Mouse (Mus musculus) layer of hippocampus, adult 9-10 months (tissue): ENCODE results near the gene Ascc1.
A peak's percentile ranks its signal among the peaks of the same experiment; 100 is the strongest.
"Not testable (repeated sequence)": the region's sequence is repeated elsewhere in the genome, so short reads cannot be mapped to it uniquely, and the experiment has no call there.

Experiments used
- DNase-seq: peaks from one replicate; pipeline ENCODE4 v3.0.0; 2022; ENCODE audit warnings: low spot score

The Ascc1 gene

GRCm38 (mm10) chr10:59977715-59978343, 24.8 kb upstream of the Ascc1 start:
- DNase-seq: no peak

- DNase-seq: no peak
Measured at GRCm38 (mm10) chr10:59978401-59978800, 24.2 kb upstream of the Ascc1 start.

GRCm38 (mm10) chr10:59978873-59979743, 23.5 kb upstream of the Ascc1 start:
- DNase-seq: no peak

GRCm38 (mm10) chr10:59980815-59981244, 21.8 kb upstream of the Ascc1 start:
- DNase-seq: no peak

GRCm38 (mm10) chr10:59981336-59981735, 21.3 kb upstream of the Ascc1 start:
- DNase-seq: no peak

GRCm38 (mm10) chr10:59981792-59982191, 20.8 kb upstream of the Ascc1 start:
- no peak for DNase-seq

GRCm38 (mm10) chr10:59982379-59982873, 20.2 kb upstream of the Ascc1 start:
- no peak for DNase-seq

- DNase-seq: no peak
Measured at GRCm38 (mm10) chr10:59988036-59988435, 14.6 kb upstream of the Ascc1 start.

- DNase-seq: no peak
Measured at GRCm38 (mm10) chr10:59990393-59990792, 12.2 kb upstream of the Ascc1 start.

GRCm38 (mm10) chr10:59991262-59991880, 11.2 kb upstream of the Ascc1 start:
- no peak for DNase-seq

GRCm38 (mm10) chr10:59992024-59992423, 10.6 kb upstream of the Ascc1 start:
- DNase-seq: no peak

GRCm38 (mm10) chr10:59993813-59994212, 8.8 kb upstream of the Ascc1 start:
- DNase-seq: not testable (repeated sequence)

GRCm38 (mm10) chr10:59995889-59996288, 6.7 kb upstream of the Ascc1 start:
- no peak for DNase-seq

GRCm38 (mm10) chr10:59997591-59997990, 5.0 kb upstream of the Ascc1 start:
- peak; percentile 86 for DNase-seq

GRCm38 (mm10) chr10:59999057-59999456, 3.5 kb upstream of the Ascc1 start:
- no peak for DNase-seq

- not testable (repeated sequence) for DNase-seq
Measured at GRCm38 (mm10) chr10:60001663-60002062, 942 bp upstream of the Ascc1 start.

GRCm38 (mm10) chr10:60002203-60002602, 402 bp upstream of the Ascc1 start:
- no peak for DNase-seq

GRCm38 (mm10) chr10:60003213-60003752, 678 bp downstream of the Ascc1 start:
- no peak for DNase-seq

- DNase-seq: no peak
Measured at GRCm38 (mm10) chr10:60003847-60004246, 1.2 kb downstream of the Ascc1 start.

GRCm38 (mm10) chr10:60005264-60005663, 2.7 kb downstream of the Ascc1 start:
- DNase-seq: no peak

GRCm38 (mm10) chr10:60009115-60009514, 6.5 kb downstream of the Ascc1 start:
- DNase-seq: no peak

GRCm38 (mm10) chr10:60016223-60016622, 13.6 kb downstream of the Ascc1 start:
- no peak for DNase-seq
